Comparison of ENCODE assay signal across 10 mouse cellular contexts in the genomic region with DNA sequence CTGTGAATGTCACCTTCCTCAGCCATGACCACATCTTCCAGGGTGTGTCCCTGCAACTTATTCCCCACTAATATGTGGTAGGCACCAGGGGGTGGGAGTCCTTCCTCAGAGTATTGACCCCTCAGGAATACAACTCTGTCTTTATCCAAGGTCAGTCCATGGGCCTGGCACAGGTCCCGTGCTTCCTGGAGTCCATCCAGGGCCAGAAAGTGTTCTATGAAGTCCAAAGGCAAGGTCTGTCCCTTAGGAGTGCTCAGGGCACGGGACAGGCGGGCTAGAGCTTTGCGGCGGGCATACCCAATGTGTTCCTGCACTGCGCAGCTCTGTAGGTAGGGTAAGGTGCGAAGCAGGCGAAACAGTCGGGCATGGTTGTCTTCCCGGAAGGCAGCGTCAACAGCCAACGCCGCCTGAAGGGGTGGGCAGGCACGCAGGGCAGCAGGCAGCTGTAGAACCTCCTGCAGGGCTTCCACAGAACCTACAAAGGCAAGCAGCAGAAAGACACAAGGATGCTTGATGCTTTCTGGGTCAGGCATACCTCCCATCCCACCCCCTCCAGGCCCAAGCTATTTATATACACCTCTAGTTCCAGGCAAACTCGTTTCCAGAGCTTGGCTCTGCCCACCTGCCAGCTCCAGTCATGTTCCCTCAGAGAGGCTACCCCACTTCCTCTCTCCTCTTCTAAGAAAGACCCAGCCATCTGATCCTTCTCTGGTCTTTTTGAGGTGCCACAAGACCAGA. TPM values are rescaled to one million over a fixed set of nuclear protein-coding genes. Genes with fewer than 3 reads are reported as not detected.
A peak's percentile ranks its signal among the peaks of the same experiment; 100 is the strongest.
DNase-seq lines count a peak whose midpoint lies in the region; ATAC-seq and TF ChIP-seq lines count a peak whose summit lies in the region.
"Had no signal": no experiment of that assay in that cellular context is flagged by ENCODE, and none has a peak within 500 bp of the region (broad histone marks: within the 10 kb centered on the region; RNA-seq: fewer than 3 reads in every experiment).

No protein-coding gene starts in this region.

- TF ChIP-seq CTCF in CH12.LX (conservative IDR thresholded peaks at IDR 0.05 in 1 of 2, IDR thresholded peaks at IDR 0.05 in 1 of 2; ENCODE audit: low read depth in 2 of 2, low read length in 2 of 2), result no peak

- H3K4me2 ChIP-seq in CH12.LX (ENCODE audit: insufficient read depth, low read depth, poor library complexity, severe bottlenecking), result peak overlapping the region; percentile 70; the same call in 1 of the 2 replicates
- peak overlapping the region; percentile 89 for H3K4me2 ChIP-seq in embryonic facial prominence, embryonic 13.5 days

- peaks cover 32 to 72% of the 10 kb centered on the region in 2 experiments for H3K36me3 ChIP-seq in CH12.LX (replicated peaks in 1 of 2; ENCODE audit: control insufficient read depth in 1 of 2, insufficient read depth in 1 of 2, low read length in 1 of 2)
- H3K36me3 ChIP-seq in embryonic facial prominence, embryonic 13.5 days, result peaks cover 41% of the 10 kb centered on the region

- WGBS in embryonic facial prominence, embryonic 13.5 days, result 88% methylated on average over 15 of the region's 15 CpGs

- H3K4me1 ChIP-seq in CH12.LX (ENCODE audit: control insufficient read depth in 1 of 2, insufficient read depth in 2 of 2), result peaks cover 11 to 46% of the 10 kb centered on the region in 2 experiments; a peak in 3 of 4 replicates
- peaks cover 19% of the 10 kb centered on the region for H3K4me1 ChIP-seq in embryonic facial prominence, embryonic 13.5 days

- TF ChIP-seq POLR2A in CH12.LX (IDR thresholded peaks at IDR 0.05; ENCODE audit: low read depth, low read length), result no peak

- DNase-seq in frontal cortex, postnatal 10 days (ENCODE audit: low spot score in 2 of 2), result no peak
- DNase-seq in CH12.LX (ENCODE audit: extremely low read depth), result no peak
- peak; percentile 49 to 75 for DNase-seq in kidney, postnatal 36 days
- DNase-seq in thymus, adult 18-20 months, result no peak
- DNase-seq in layer of hippocampus, postnatal 10 days (ENCODE audit: low spot score in 2 of 2), result no peak
- DNase-seq in embryo, embryonic 10 days (ENCODE audit: low spot score), result no peak
- DNase-seq: thymus, postnatal 4 days had no signal

- no peaks in the 10 kb centered on the region for H3K27me3 ChIP-seq in CH12.LX (replicated peaks)
- H3K27me3 ChIP-seq in embryonic facial prominence, embryonic 13.5 days, result no peaks in the 10 kb centered on the region

- H3K4me3 ChIP-seq in CH12.LX (replicated peaks in 1 of 3; ENCODE audit: low read depth in 2 of 3, low read length in 2 of 3, poor library complexity in 1 of 3), result no peak overlapping the region
- H3K4me3 ChIP-seq in embryonic facial prominence, embryonic 13.5 days, result 0 out of 2 replicates have a peak overlapping the region, but pooled peaks have one; percentile 94

- in situ Hi-C loops in CH12.LX (cut with MboI; ENCODE audit: low pct_ligation_motif_present, low pct_unique_long_range_greater_than_20kb, low sequenced_read_pairs), result no loop called here

- TF ChIP-seq EP300 in CH12.LX (IDR thresholded peaks at IDR 0.05; ENCODE audit: low read length), result no peak

- H3K9me3 ChIP-seq in CH12.LX (replicated peaks; ENCODE audit: low read length), result no peaks in the 10 kb centered on the region
- no peaks in the 10 kb centered on the region for H3K9me3 ChIP-seq in embryonic facial prominence, embryonic 13.5 days

- no peak overlapping the region for H3K27ac ChIP-seq in CH12.LX (ENCODE audit: insufficient read depth, low read depth)
- no peak overlapping the region for H3K27ac ChIP-seq in embryonic facial prominence, embryonic 13.5 days

- peak; percentile 31; the same call in 1 of the 2 replicates for ATAC-seq in frontal cortex, adult (ENCODE audit: low TSS enrichment)
- no peak for ATAC-seq in embryonic facial prominence, embryonic 13.5 days (ENCODE audit: insufficient number of reproducible peaks, insufficient read depth, low FRiP score, low TSS enrichment, low read depth)

- dilution Hi-C loops in CH12.LX (cut with MboI; ENCODE audit: extremely low pct_ligation_motif_present, extremely low pct_unique_long_range_greater_than_20kb, low sequenced_read_pairs), result no loop called here

- peak overlapping the region; percentile 74; the same call in 1 of the 2 replicates for H3K9ac ChIP-seq in CH12.LX (ENCODE audit: insufficient read depth, low read depth)
- peak overlapping the region; percentile 91; the same call in 1 of the 2 replicates for H3K9ac ChIP-seq in embryonic facial prominence, embryonic 13.5 days

- no peak for TF ChIP-seq RAD21 in CH12.LX (IDR thresholded peaks at IDR 0.05; ENCODE audit: low read depth, low read length)

- H3K79me2 ChIP-seq in CH12.LX (replicated peaks; ENCODE audit: control insufficient read depth, extremely low read depth, insufficient read depth, poor library complexity, severe bottlenecking), result peaks cover 14% of the 10 kb centered on the region

TF ChIP-seq in CH12.LX, 34 proteins besides CTCF, POLR2A, EP300 and RAD21:
- TF ChIP-seq ELF1 (IDR thresholded peaks at IDR 0.05; ENCODE audit: low read depth, low read length) (no peak), ZNF384 (IDR thresholded peaks at IDR 0.05; ENCODE audit: low read depth, low read length) (no peak), ZC3H11A (IDR thresholded peaks at IDR 0.05; ENCODE audit: low read depth, low read length) (no peak), NELFE (IDR thresholded peaks at IDR 0.05; ENCODE audit: low read depth, low read length) (no peak), IRF4 (IDR thresholded peaks at IDR 0.05; ENCODE audit: low read depth, low read length) (no peak), CHD2 (IDR thresholded peaks at IDR 0.05; ENCODE audit: low read length) (no peak), E2F4 (IDR thresholded peaks at IDR 0.05; ENCODE audit: insufficient replicate concordance, low read depth, low read length) (no peak), MAFK (IDR thresholded peaks at IDR 0.05; ENCODE audit: insufficient replicate concordance, low read length) (no peak), PAX5 (IDR thresholded peaks at IDR 0.05; ENCODE audit: low read length) (no peak), SMC3 (IDR thresholded peaks at IDR 0.05; ENCODE audit: low read depth, low read length) (no peak)

RNA-seq across cellular contexts. Expression of gene Sac3d1, which starts 2.2 kb away (rescaled TPM):
- total RNA-seq in CH12.LX (2012; rRNA removed) (27.0 and 31.0 TPM in 2 replicates), CH12.LX (2014; rRNA removed) (24.6 and 31.9 TPM in 2 replicates)
- polyA plus RNA-seq in CH12.LX (2012; ENCODE audit: insufficient read length, low read depth), result 26.9 and 29.8 TPM in 2 replicates
- 45.9 and 49.6 TPM in 2 replicates for polyA plus RNA-seq in embryonic facial prominence, embryonic 13.5 days (2015; fragmentation: Nextera tagmentation; extraction: Ambion mirVana)
- 10 to 100 TPM; 18.8 to 21.6 TPM for total RNA-seq in layer of hippocampus, postnatal 10 days (2021)

RNA-seq across cellular contexts. Expression of gene Naaladl1, which starts 10.7 kb away (rescaled TPM):
- total RNA-seq in CH12.LX (2012; rRNA removed) (0.25 and 0.34 TPM in 2 replicates), CH12.LX (2014; rRNA removed) (0.20 and 0.24 TPM in 2 replicates)
- 1.1 and 1.9 TPM in 2 replicates for polyA plus RNA-seq in CH12.LX (2012; ENCODE audit: insufficient read length, low read depth)
- 0.55 and 5.5 TPM in 2 replicates for polyA plus RNA-seq in embryonic facial prominence, embryonic 13.5 days (2015; fragmentation: Nextera tagmentation; extraction: Ambion mirVana)
- total RNA-seq in layer of hippocampus, postnatal 10 days (2021), result under 1 TPM; 0.32 to 0.38 TPM

RNA-seq across cellular contexts. Expression of gene Snx15, which starts 11.8 kb away (rescaled TPM):
- total RNA-seq in CH12.LX (2012; rRNA removed) (15.6 and 17.4 TPM in 2 replicates), CH12.LX (2014; rRNA removed) (14.0 and 15.3 TPM in 2 replicates)
- 14.4 and 15.7 TPM in 2 replicates for polyA plus RNA-seq in CH12.LX (2012; ENCODE audit: insufficient read length, low read depth)
- 38.0 and 38.3 TPM in 2 replicates for polyA plus RNA-seq in embryonic facial prominence, embryonic 13.5 days (2015; fragmentation: Nextera tagmentation; extraction: Ambion mirVana)
- total RNA-seq in layer of hippocampus, postnatal 10 days (2021), result 10 to 100 TPM; 35.0 to 35.4 TPM

RNA-seq across cellular contexts. Expression of gene AC131692.1, which starts 22.1 kb away (rescaled TPM):
- total RNA-seq in CH12.LX (2012; rRNA removed), result 0.81 and 0.84 TPM in 2 replicates
- total RNA-seq in CH12.LX (2014; rRNA removed), result 0.42 and 0.74 TPM in 2 replicates
- polyA plus RNA-seq in CH12.LX (2012; ENCODE audit: insufficient read length, low read depth), result 4.6 and 4.7 TPM in 2 replicates
- 0.34 and 0.54 TPM in 2 replicates for polyA plus RNA-seq in embryonic facial prominence, embryonic 13.5 days (2015; fragmentation: Nextera tagmentation; extraction: Ambion mirVana)
- under 1 TPM in 1 of 2 experiments, not detected in 1; 0.80 TPM for total RNA-seq in layer of hippocampus, postnatal 10 days (2021)
- polyA plus RNA-seq: gonadal fat pad, adult 2 months had no signal

RNA-seq across cellular contexts. Expression of gene Batf2, which starts 24.5 kb away (rescaled TPM):
- total RNA-seq in CH12.LX (2012; rRNA removed), result not detected in 2 replicates
- total RNA-seq in CH12.LX (2014; rRNA removed), result not detected in 2 replicates
- polyA plus RNA-seq in CH12.LX (2012; ENCODE audit: insufficient read length, low read depth), result not detected in 2 replicates
- polyA plus RNA-seq in embryonic facial prominence, embryonic 13.5 days (2015; fragmentation: Nextera tagmentation; extraction: Ambion mirVana), result 0.23 TPM in 1 of 2 replicates, not detected in the other
- under 1 TPM in 1 of 2 experiments, not detected in 1; 0.59 TPM for total RNA-seq in layer of hippocampus, postnatal 10 days (2021)

Comparison
In these comparisons a context has a peak if more than half of its experiments do, and no peak if none do; other contexts are left out.
1. DNase-seq: peak in kidney, postnatal 36 days (2 of 2); none in frontal cortex, postnatal 10 days (0 of 2), CH12.LX (single experiment), thymus, adult 18-20 months (0 of 2), layer of hippocampus, postnatal 10 days (0 of 2) and embryo, embryonic 10 days (single experiment).